Mouse (Mus musculus) brain, adult 2 months (tissue): Measurements from ENCODE around the gene Shisa8.

ENCODE experiments used
- DNase-seq: peaks from one replicate; pipeline ENCODE4 v3.0.0; 2011; ENCODE audit warnings: low read depth, low spot score

The Shisa8 gene

GRCm38 (mm10) chr15:82206365-82207104, 6.1 kb downstream of the Shisa8 start:
- DNase-seq = peak; percentile 96

- DNase-seq = no peak
Measured at GRCm38 (mm10) chr15:82204680-82205371, 7.8 kb downstream of the Shisa8 start.

GRCm38 (mm10) chr15:82203611-82204351, 8.8 kb downstream of the Shisa8 start:
- peak; percentile 82 for DNase-seq

- DNase-seq = no peak
Measured at GRCm38 (mm10) chr15:82203090-82203489, 9.5 kb downstream of the Shisa8 start.

GRCm38 (mm10) chr15:82202086-82202485, 10.5 kb downstream of the Shisa8 start:
- DNase-seq = no peak

GRCm38 (mm10) chr15:82199546-82199945, 13.1 kb downstream of the Shisa8 start:
- DNase-seq = no peak

GRCm38 (mm10) chr15:82198342-82198741, 14.3 kb downstream of the Shisa8 start:
- no peak for DNase-seq

- DNase-seq = no peak
Measured at GRCm38 (mm10) chr15:82197937-82198336, 14.7 kb downstream of the Shisa8 start.

- DNase-seq = no peak
Measured at GRCm38 (mm10) chr15:82197246-82197750, 15.3 kb downstream of the Shisa8 start.

- peak; percentile 62 for DNase-seq
Measured at GRCm38 (mm10) chr15:82196300-82196699, 16.3 kb downstream of the Shisa8 start.

GRCm38 (mm10) chr15:82192617-82193016, 20.0 kb downstream of the Shisa8 start:
- DNase-seq = peak; percentile 73

GRCm38 (mm10) chr15:82188481-82189240, 24.0 kb downstream of the Shisa8 start:
- no peak for DNase-seq

- DNase-seq = no peak
Measured at GRCm38 (mm10) chr15:82187924-82188323, 24.7 kb downstream of the Shisa8 start.

GRCm38 (mm10) chr15:82187401-82187800, 25.2 kb downstream of the Shisa8 start:
- DNase-seq = no peak

- DNase-seq = no peak
Measured at GRCm38 (mm10) chr15:82186931-82187330, 25.7 kb downstream of the Shisa8 start.

- DNase-seq = peak; percentile 59
Measured at GRCm38 (mm10) chr15:82186131-82186530, 26.5 kb downstream of the Shisa8 start.

- DNase-seq = no peak
Measured at GRCm38 (mm10) chr15:82185062-82185783, 27.4 kb downstream of the Shisa8 start.

- no peak for DNase-seq
Measured at GRCm38 (mm10) chr15:82184656-82185055, 28.0 kb downstream of the Shisa8 start.

- DNase-seq = no peak
Measured at GRCm38 (mm10) chr15:82184183-82184582, 28.4 kb downstream of the Shisa8 start.

GRCm38 (mm10) chr15:82183596-82183995, 29.0 kb downstream of the Shisa8 start:
- DNase-seq = no peak

GRCm38 (mm10) chr15:82182311-82182710, 30.3 kb downstream of the Shisa8 start:
- DNase-seq = no peak
